Mouse (Mus musculus): ENCODE results near the gene Ifne.

- no peak for TF ChIP-seq CTCF (IDR thresholded peaks at IDR 0.05; ENCODE audit: borderline replicate concordance, extremely low read depth, insufficient read depth, insufficient read length)
- no peak for TF ChIP-seq POLR2A (IDR thresholded peaks at IDR 0.05; ENCODE audit: borderline replicate concordance, extremely low read depth, insufficient read depth, insufficient read length, poor library complexity, severe bottlenecking)
These were observed 32.9 kb upstream of the Ifne start for GRCm38 (mm10) chr4:88912882-88913281.

Measured in brain, embryonic 14.5 days (tissue).